Mouse (Mus musculus): Measurements from ENCODE around the gene Gm45711. TPM values are rescaled to one million over a fixed set of nuclear protein-coding genes. Genes with fewer than 3 reads are reported as not detected.
"Not testable (repeated sequence)": the region's sequence is repeated elsewhere in the genome, so short reads cannot be mapped to it uniquely, and the experiment has no call there.

The Gm45711 gene
- total and polyA plus RNA-seq, 3 experiments = not detected

GRCm38 (mm10) chr8:104332665-104333631 lies 23.1 kb upstream of the Gm45711 start:
- TF ChIP-seq TCF12 (IDR thresholded peaks at IDR 0.05; ENCODE audit: low read depth, low read length) (peak; percentile 89), MXI1 (IDR thresholded peaks at IDR 0.05; ENCODE audit: low read depth, low read length) (no peak), SMC3 (IDR thresholded peaks at IDR 0.05; ENCODE audit: low read depth, low read length) (peak; percentile 60), JUND (IDR thresholded peaks at IDR 0.05; ENCODE audit: low read depth, low read length) (no peak), ZC3H11A (IDR thresholded peaks at IDR 0.05; ENCODE audit: low read depth, low read length) (peak; percentile 29; the same call in 1 of the 2 replicates), ZKSCAN1 (IDR thresholded peaks at IDR 0.05; ENCODE audit: low read depth, low read length) (no peak), TAL1 (IDR thresholded peaks at IDR 0.05; ENCODE audit: low read length) (no peak; the same call in 1 of the 2 replicates), MYC (IDR thresholded peaks at IDR 0.05; ENCODE audit: low read depth, low read length) (no peak), NELFE (IDR thresholded peaks at IDR 0.05; ENCODE audit: low read depth, low read length) (no peak), HCFC1 (IDR thresholded peaks at IDR 0.05; ENCODE audit: low read depth, low read length) (peak; percentile 37; the same call in 1 of the 2 replicates), NRF1 (IDR thresholded peaks at IDR 0.05; ENCODE audit: insufficient read depth, low read depth, low read length, poor library complexity, severe bottlenecking) (0 out of 2 replicates have a peak, but pooled peaks have one; percentile 4), POLR2A (IDR thresholded peaks at IDR 0.05; ENCODE audit: control insufficient read depth in 1 of 2, insufficient read depth in 1 of 2, low read depth in 1 of 2, low read length in 2 of 2, poor library complexity in 1 of 2) (no peak), GATA1 (IDR thresholded peaks at IDR 0.05; ENCODE audit: low read depth, low read length) (peak; percentile 96), ETS1 (IDR thresholded peaks at IDR 0.05; ENCODE audit: low read depth, low read length) (peak; percentile 86), RAD21 (IDR thresholded peaks at IDR 0.05; ENCODE audit: low read depth, low read length) (peak; percentile 42), MEF2A (IDR thresholded peaks at IDR 0.05; ENCODE audit: extremely low read depth, insufficient replicate concordance, low read depth, low read length, poor library complexity, severe bottlenecking) (0 out of 2 replicates have a peak, but pooled peaks have one; percentile 41), ELF1 (IDR thresholded peaks at IDR 0.05; ENCODE audit: low read depth, low read length) (peak; percentile 51; the same call in 1 of the 2 replicates), RCOR1 (IDR thresholded peaks at IDR 0.05; ENCODE audit: low read depth, low read length) (peak; percentile 82), MAX (IDR thresholded peaks at IDR 0.05; ENCODE audit: low read length) (no peak), BHLHE40 (IDR thresholded peaks at IDR 0.05; ENCODE audit: borderline replicate concordance, low read depth, low read length) (no peak), MAZ (IDR thresholded peaks at IDR 0.05; ENCODE audit: low read depth, low read length) (0 out of 2 replicates have a peak, but pooled peaks have one; percentile 40), E2F4 (IDR thresholded peaks at IDR 0.05; ENCODE audit: borderline replicate concordance, low read depth, low read length) (no peak), SIN3A (IDR thresholded peaks at IDR 0.05; ENCODE audit: low read length) (no peak; the same call in 1 of the 2 replicates), POLR2AphosphoS2 (IDR thresholded peaks at IDR 0.05; ENCODE audit: low read length) (no peak), ZNF384 (IDR thresholded peaks at IDR 0.05; ENCODE audit: low read depth, low read length) (0 out of 2 replicates have a peak, but pooled peaks have one; percentile 22), CHD1 (IDR thresholded peaks at IDR 0.05; ENCODE audit: low read depth, low read length) (no peak; the same call in 1 of the 2 replicates), ZMIZ1 (IDR thresholded peaks at IDR 0.05; ENCODE audit: low read depth, low read length) (no peak), EP300 (IDR thresholded peaks at IDR 0.05; ENCODE audit: low read depth in 1 of 2, low read length in 2 of 2) (peak; percentile 89 to 90), CTCF (IDR thresholded peaks at IDR 0.05 in 2 of 3, conservative IDR thresholded peaks at IDR 0.05 in 1 of 3; ENCODE audit: control insufficient read depth in 1 of 3, insufficient read depth in 1 of 3, low read depth in 2 of 3, low read length in 3 of 3, poor library complexity in 1 of 3, severe bottlenecking in 1 of 3) (peak in 2 of 3 experiments; percentile 21 to 62; a peak in 3 of 6 replicates)
- peaks cover 0 to 13% of the 10 kb centered on the region in 2 experiments; a peak in 2 of 4 replicates for H3K36me3 ChIP-seq (ENCODE audit: control insufficient read depth in 1 of 2, insufficient read depth in 2 of 2, low read length in 2 of 2)
- peak overlapping the region; percentile 1 to 22; a peak in 1 of 4 replicates for H3K4me3 ChIP-seq (ENCODE audit: control insufficient read depth in 1 of 2, insufficient read depth in 1 of 2, low read depth in 2 of 2, low read length in 2 of 2)
- peak overlapping the region; percentile 59 for H3K27ac ChIP-seq (ENCODE audit: control insufficient read depth, low read depth, low read length)
- no peaks in the 10 kb centered on the region for H3K79me2 ChIP-seq (ENCODE audit: control insufficient read depth, insufficient read depth, low read length, poor library complexity)
- peak; percentile 71 for DNase-seq (ENCODE audit: low read depth, low spot score)
- H3K9ac ChIP-seq (ENCODE audit: control insufficient read depth, low read depth, low read length, poor library complexity, severe bottlenecking) = peak overlapping the region; percentile 3; the same call in 1 of the 2 replicates
- no peaks in the 10 kb centered on the region for H3K9me3 ChIP-seq (replicated peaks; ENCODE audit: insufficient read depth, low read length)
- no peaks in the 10 kb centered on the region for H3K27me3 ChIP-seq (ENCODE audit: control insufficient read depth in 1 of 2, insufficient read depth in 2 of 2, low read length in 2 of 2)
- peaks cover 7 to 20% of the 10 kb centered on the region in 2 experiments for H3K4me1 ChIP-seq (ENCODE audit: control insufficient read depth in 1 of 2, insufficient read depth in 2 of 2, low read length in 2 of 2)

GRCm38 (mm10) chr8:104321930-104322329 lies 12.0 kb upstream of the Gm45711 start, which contains the start of gene Cmtm2b:
Gene Cmtm2b, plus strand, starts transcription at chr8:104322230.
- H3K4me3 ChIP-seq (ENCODE audit: control insufficient read depth in 1 of 2, insufficient read depth in 1 of 2, low read depth in 2 of 2, low read length in 2 of 2); H3K9me3 ChIP-seq (replicated peaks; ENCODE audit: insufficient read depth, low read length); H3K9ac ChIP-seq (ENCODE audit: control insufficient read depth, low read depth, low read length, poor library complexity, severe bottlenecking); H3K27ac ChIP-seq (ENCODE audit: control insufficient read depth, low read depth, low read length); H3K27me3 ChIP-seq (ENCODE audit: control insufficient read depth in 1 of 2, insufficient read depth in 2 of 2, low read length in 2 of 2); H3K79me2 ChIP-seq (ENCODE audit: control insufficient read depth, insufficient read depth, low read length, poor library complexity); DNase-seq (ENCODE audit: low read depth, low spot score); H3K4me1 ChIP-seq (ENCODE audit: control insufficient read depth in 1 of 2, insufficient read depth in 2 of 2, low read length in 2 of 2); H3K36me3 ChIP-seq (ENCODE audit: control insufficient read depth in 1 of 2, insufficient read depth in 2 of 2, low read length in 2 of 2): not testable (repeated sequence)

Data from MEL (cell line).